Mouse (Mus musculus): Measurements from ENCODE around the gene Troap. TPM values are rescaled to one million over a fixed set of nuclear protein-coding genes. Genes with fewer than 3 reads are reported as not detected.

The Troap gene
- total RNA-seq, 2 experiments from 2014 or later: 0.21 TPM; not detected in 1

DNA sequence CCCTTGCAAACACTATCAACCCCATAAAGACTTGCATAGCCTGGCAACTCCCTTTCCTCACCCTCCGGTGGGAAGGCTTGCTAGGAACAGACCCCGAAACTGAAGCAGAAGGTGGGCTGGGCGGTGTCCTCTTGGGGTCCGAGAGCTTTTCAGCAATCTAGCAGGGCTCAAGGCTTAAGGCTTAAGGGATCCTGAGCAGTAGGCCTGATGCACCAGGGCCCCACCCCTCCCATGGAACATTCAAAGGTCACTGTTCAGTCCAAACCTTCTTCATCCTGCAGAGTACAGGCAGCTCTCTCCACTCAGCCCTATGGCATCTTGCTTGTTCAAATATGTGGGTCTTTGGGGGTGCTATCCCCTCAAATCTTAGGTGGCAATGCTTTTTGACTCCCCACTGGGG is 11.6 kb downstream of the Troap start:
- DNase-seq (ENCODE audit: low spot score): no peak

DNA sequence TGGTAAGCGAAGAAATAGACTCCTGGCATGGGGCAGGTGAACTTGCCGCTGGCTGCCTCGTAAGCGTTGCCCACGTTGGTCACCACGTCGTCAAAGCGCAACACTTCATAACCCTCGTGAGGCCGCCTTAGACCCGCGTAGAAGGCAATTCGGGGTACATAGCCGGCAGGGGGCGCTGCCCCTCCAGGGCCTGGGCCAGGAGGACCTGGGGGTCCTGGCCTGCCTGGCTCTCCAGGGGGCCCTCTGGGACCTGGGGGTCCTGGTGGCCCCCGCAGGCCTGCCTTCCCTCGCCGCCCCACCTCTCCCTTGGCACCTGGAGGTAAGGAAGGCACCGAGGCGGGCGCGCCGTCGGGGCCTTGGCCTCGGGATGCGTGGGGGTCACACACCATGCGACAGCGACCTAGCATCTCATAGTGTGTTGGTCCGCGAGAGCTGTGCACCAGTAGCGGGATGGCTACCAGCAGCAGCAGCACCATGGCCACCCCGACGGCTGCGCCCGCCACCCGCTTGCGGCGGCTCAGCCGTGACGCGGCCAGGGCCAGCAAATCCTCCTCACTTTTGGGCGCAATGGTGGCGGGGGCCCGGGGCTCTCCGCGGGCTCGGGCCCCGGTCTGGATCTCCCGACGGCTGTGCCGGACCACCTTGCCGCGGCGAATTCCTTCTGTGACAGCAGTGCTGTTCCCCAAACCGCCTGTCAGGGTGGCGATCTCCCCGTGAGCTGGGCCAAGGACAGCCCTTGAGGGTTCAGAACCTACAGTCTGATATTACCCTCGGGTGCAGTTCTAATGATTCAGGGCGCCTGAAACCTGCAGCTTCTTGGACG is 13.1 kb downstream of the Troap start, which contains the start of gene C1ql4:
Gene C1ql4 (minus strand): TSS at position 565 of the 823 bp plus-strand sequence.
- no peak for DNase-seq (ENCODE audit: low spot score)

DNA sequence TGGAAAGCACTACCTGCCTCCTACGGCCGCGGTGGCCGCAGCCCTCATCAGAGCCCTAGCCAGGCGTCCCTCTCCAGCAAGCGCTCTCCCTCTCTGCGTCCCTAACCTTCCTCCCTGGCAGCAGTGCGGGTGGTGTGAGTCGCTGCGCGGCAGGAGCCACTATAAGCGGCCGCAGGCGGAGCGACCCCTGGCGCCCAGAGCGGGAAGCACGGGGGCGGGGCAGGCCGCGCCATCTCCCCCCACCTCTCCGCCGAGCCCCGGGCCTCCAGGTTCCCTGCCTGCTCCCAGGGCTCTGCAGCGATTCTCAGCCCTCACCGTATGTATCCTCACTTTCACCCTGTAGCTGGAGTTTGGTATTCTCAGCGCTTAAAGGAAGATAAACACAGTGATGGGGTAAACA is 13.9 kb downstream of the Troap start:
- peak; percentile 64 for DNase-seq (ENCODE audit: low spot score)

DNA sequence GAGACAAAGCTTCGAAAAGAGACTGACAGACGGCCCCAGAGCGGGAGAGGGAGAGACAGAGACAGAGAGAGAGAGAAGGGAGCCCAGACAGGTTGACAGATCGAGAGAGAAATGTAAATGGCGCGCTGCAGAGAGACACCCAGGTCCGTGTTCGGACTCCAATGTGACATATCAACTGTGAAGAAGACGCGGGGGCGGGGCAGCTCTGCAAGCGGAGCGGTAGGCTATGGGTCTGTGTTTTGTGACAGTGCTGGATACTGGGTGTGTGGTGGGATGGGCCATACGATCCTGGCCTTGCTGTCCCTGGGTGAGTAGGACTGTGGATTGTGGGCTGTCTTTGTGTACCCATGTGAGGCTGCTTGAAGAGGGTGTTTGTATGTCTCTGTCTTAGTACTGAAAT is 14.7 kb downstream of the Troap start:
- DNase-seq (ENCODE audit: low spot score): no peak

DNA sequence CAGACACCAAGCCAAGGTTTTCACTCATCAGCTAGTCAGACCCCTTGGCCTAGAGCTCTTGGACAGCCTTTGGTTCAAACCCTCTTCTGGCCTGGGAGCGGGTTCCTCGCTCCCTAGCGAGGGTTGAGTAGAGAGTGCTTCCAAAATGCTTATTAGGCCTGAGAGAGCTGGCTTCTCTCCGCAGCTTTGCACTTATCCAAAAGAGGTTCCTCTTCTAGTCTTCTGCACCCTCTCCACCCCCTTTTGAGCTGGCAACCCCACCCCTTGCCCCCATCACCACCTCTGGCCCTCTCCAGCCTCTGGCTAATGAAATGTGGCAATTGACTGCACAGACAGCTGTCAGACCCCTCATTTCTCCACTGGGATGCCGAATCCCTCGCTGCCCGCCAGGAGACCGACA is 18.5 kb downstream of the Troap start, which contains the start of gene Dnajc22:
Gene Dnajc22 (plus strand): TSS at position 301 of the 400 bp plus-strand sequence.
- no peak for DNase-seq (ENCODE audit: low spot score)

DNA sequence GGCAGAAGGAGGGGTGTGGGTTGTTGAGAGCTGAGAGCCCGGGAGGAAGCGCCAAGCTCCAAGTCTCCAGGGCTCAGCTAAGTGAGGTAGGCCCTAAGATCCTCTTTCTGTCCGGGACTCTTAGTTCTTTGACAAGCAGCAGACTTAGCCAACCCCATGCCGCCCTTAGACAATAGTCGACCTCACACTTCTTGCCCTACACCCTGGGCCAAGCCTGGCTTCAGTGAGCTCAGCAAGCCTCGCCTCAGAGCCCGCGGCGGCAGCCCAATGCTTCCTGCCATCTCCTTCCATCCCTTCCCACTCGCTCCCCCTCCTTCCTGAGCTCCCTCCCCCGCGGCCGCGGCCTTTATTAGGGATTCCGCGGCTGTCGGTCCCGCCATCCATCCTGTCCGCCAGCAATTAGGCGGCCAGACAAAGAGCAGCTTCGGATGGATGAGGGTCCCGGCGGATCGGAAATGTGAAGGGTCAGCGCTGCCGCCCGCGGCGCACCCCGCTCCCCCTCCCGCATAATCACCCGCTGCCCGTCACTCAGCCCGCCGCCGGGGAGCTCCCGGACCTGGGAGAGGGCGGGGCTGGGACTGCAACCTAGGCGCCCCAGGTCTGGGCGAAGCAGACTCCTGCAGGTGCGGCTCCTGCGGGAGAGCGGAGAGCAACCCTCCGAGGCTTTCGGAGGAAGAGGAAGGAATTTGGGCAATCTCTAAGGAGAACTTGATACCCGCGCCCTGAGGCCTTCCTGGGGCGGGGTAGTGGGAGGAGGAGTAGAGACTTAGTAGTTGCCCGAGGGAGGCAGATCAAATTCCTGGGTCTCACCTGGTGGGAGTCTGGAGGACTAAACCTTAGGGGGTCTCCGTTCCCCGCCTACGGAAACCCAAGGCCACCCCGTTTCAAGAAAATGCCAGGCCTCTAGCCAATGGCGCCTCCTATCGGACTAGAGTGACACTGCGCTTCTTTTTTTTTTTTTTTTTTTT is 19.2 kb downstream of the Troap start:
- peak; percentile 32 for DNase-seq (ENCODE audit: low spot score)

DNA sequence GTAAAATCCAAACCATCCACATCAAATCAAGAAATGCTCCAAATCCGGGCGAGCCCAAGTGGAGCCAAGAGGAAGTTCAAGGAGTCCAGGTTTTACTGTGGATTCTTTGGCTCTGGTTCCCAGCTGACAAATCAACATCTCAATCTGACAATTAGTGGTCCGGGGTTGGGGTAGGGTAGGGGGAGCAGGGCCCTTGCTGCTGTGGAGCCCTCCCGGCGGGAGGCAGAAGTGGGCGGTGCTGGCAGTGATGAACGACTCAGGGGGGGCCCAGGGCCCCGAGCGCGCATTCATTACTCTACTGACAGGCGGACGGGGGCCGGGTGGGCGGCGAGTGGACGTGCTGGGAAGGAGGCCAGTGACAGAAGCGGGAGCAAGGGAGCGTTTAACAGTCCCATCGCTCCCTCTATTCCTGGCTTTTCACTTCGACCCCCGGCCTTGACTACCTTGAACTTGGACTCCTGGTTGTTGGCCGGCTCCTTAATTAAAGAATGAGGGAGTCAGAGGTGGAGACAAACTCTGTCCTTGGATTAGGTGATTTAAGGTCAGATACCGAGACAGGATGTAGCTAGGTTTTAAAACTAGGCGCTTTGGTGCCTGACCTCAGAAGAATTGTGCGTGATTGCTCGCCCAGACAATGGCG is 20.4 kb downstream of the Troap start:
- no peak for DNase-seq (ENCODE audit: low spot score)

DNA sequence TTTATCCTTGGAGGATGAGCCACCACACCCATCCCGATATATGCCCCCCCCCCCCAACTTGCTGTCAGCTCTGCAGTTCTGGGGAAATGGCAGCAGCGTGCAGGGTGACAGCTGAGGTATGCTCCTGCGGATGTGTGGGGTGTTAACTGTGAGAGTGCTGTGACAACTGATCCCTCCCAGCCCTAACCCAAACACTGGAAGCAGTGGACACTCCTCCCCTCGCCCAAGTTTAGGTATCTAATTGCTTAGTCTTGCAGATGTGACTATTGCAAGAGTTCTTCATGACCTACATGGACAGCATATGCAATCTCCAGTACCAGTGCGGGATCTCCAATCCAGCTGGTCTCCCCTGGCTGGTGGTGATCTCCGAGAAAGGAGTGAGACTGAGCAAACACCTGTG is 21.0 kb downstream of the Troap start:
- DNase-seq (ENCODE audit: low spot score): no peak

DNA sequence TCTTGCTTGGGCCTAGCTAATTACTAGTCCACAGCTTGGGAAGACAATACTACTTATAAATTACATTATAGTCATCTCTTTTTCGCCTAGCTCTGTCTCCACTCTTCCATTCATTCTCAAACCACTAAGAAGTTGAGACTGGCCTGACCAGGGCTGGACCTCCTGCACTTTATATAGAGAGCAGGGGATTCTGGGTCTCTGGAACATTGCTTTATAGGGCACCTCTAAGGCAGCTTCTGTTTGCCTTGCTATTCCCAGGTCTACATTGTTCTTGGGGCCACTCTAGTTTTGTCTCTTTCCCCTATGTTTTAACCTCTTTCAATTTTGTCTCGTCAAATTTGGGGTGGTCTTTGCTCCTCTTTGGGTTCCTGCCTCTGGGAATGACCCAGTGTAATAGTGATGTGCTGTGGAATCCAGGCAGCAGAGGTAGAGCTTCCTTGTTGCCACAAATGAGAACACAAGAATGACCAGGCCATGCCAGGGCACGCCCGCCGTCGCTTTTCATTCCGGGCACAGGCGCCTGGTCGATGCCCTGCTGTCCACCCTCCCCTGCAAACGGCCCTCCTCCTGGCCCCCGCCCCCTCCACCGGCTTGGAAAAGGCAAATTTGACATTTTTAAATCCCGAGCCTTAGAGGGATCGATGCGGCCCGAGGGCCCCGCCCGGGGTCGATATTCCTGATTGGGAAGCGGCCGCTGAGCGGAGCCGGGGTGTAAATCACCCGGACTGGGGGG is 21.9 kb downstream of the Troap start:
- DNase-seq (ENCODE audit: low spot score): no peak

DNA sequence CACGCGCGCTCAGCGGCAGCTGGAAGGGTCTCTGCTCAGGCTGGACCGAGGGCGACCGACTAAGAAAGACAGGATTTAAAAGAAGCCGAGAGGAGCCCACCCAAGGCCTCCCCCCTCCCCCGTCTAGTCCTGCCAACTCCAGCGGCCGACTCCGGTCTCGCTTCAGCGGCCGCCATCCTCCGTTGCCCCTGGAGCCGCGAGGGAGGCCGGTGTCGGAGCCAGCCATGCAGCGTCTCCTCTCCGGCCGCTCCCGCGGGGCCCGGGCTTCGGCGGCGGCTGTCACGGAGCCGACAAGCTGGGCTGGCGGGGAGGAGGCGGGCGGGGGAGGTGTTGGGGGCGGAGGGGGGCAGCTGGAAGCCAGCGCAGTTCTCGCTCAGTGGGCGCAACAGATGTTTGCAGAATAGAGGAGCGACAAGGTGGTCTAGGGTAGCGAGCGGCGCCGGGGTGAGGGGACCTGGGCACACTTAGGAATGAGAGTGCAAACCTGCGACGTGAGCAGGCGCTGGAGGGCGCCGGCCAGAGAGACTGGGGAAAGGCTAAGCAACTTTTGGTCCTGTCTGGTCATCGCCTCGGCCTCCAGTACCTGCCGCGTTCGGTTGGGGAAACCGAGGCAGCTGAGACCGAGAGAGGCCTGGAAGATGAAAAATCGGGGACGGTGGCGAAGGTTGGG is 22.6 kb downstream of the Troap start:
- no peak for DNase-seq (ENCODE audit: low spot score)

DNA sequence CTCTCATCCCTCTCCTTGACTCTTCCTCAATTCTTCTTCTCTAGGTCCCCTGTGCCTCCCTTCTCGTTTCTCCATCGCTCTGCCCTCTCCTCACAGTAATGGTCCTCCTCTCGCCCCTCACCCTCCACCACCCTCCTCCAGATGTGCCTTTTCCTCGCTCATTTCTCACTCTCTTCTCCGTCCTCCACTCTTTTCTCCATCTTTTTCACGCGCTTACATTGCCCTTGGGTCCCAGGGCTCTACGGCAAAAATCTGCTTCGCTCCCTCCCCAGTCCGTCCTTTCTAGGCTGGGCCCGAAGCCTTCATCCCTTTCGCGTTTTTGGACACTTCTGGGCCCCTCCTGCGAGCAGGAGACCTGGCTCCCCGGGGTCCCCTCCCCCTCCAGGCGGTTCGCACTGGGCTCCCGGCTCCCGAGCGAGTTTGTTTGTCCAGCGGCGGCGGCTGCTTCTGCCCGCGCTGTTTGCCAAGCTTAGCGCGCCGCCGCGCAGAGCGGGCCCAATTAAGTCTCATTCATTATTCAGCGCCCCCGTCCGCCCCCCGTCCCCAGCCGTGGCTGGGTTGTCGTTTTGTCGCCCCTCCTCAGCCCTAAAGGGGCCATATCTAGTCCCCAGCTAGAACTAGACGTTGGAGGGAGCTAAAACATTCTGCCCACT is 23.6 kb downstream of the Troap start:
- no peak for DNase-seq (ENCODE audit: low spot score)

DNA sequence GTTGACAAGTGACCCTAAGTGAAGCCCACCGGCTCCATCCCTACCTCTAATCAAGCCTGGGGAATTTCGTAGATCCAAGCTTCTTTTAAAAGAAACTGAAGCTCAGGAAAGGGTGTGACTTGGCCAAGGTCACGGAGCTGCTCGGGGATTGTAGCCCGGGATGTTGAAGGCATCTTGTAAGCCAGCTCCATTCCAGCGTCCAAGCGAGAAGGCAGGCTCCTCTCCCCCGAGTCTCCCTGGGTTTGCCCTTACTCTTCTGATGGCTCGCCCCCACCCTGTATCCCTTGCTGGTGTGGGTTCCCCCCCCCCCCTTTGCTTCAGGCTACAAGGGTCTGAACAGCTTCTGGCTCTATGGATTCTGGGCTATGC is 24.1 kb downstream of the Troap start:
- no peak for DNase-seq (ENCODE audit: low spot score)

DNA sequence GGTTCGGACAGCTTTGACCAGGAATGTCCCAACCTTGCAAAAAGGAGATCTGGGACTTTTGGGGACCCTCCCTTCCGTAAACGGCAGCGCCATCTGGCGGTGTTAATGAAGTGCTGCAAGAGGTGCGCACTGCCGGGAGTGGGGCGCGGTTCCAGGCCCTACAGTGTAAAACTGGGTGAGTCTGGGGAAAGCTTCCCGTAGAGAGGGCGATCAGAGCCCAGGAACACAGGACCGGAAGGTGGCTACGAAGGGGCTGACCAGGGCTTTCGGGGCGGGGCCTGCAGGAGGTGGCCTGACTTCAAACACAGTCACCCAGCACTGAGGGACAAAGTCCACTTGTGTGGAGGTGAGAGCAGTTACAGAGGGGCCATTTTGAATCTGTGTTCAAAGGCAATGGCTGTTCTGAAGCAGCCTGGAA is 24.8 kb downstream of the Troap start:
- DNase-seq (ENCODE audit: low spot score): peak; percentile 41

DNA sequence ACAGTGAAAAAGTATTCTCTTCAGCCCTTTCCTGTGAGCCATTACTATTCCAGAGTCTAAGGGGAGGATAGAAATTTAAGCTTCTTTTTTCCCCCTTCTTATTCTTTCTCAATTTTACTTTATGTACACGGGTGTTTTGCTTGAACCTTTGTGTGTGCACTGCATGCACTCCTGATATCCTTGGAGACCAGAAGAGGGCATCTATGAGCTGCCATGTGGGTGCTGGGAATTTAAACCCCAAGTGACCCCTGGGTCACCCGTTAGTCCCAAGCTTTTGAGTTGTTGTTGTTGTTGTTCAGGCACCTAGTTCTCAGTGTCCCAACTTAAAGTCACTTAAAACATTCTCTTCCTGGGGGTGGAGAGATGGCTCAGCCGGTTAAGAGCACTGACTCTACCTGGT is 25.6 kb downstream of the Troap start:
- no peak for DNase-seq (ENCODE audit: low spot score)

DNA sequence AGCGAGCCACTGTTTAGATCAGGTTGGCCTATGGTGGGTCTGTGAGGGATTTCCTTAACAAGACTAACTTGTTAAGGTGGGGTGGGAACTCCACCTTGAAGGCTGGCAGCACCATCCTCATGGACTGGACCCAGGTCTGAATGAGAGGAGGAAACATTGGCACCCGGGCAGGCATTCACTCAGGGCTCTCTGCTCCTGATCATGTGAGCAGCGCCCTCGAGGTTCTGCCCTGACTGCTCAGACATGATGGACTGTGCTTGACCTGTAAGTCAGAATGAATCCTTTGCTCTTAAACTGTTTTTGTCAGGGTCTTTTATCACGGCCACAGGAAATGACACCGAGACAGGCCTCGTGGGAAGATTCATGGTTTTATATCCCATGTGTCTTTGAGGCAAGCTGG is 30.9 kb downstream of the Troap start:
- no peak for DNase-seq (ENCODE audit: low spot score)

DNA sequence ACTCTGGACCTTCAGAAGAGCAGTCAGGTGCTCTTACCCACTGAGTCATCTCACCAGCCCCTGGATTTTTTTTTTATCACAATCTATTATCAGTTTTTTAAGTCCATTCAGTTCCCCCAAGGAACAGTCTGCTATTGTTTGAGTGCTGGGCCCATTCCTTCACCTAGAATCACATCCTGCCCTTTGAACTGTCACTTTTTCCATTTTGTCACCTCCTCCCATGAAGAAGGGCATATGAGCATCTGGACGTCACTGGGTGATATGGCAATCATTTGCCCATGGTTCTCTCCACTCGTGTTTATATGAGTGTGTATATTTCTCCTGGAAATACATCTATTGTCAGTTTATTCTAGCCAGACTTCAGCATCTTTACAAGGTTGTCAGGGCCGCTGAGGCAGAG is 33.5 kb downstream of the Troap start:
- DNase-seq (ENCODE audit: low spot score): no peak

DNA sequence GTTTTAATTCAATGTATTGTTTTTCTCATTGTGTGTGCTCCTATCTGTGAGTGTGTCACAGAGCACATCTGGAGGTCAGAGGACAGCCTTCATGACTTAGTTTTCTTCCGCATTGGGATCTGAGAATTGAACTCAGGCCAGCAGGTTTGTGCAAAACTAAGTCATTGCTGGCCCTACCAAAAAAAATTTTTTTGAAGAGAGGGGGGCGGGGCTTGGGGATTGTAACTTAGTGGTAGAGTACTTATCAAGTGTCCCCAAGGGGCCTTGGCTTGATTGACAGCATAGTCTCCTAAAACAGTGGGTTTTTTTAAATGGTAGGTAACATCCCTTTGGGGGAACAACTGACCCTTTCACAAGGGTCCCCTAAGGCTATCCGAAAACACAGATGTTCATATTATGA is 36.8 kb downstream of the Troap start:
- DNase-seq (ENCODE audit: low spot score): no peak

DNA sequence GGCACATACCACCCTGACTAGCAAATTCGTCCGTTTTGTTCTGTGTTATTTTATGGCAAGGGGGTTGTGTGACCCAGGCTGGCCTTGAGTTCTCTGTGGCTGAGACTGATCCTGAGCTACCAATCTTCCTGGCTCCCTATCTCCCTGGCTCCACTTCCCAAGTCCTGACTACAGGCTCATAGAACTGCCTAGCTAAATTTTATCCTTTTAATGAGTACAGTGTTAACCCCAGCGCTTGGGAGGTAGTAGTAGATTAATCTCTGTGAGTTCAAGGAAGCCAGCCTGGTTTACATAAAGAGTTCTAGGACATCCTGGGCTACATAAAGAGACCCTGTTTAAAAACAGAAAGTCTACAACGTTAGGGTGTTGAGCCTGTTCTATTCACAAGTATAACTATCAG is 37.4 kb downstream of the Troap start:
- DNase-seq (ENCODE audit: low spot score): no peak

DNA sequence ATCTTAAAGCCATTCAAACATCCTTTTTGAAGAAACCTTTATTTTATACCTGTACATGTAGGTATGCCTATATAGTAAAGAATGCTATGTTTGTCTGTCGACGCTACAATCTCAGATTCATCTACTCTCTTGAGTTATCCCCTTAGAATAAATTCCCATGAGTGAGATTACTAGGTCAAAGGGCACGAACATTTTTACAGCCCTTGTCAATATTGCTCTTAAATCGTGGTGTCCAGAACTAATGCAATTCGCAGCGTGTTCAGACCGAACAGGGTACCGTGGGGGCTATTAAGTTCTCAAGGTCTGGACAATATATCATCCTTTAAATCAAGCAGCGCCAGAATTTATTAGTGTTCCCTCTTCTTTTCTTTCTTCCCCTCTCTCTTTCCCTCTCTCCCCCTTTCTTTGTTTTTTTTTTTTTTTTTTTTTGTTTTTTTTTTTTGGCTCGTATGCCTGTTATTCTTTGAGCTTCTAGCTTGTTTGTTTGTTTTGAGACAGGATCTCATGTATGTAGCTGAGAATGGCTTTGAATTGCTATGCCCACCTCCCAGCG is 38.5 kb downstream of the Troap start:
- DNase-seq (ENCODE audit: low spot score): no peak

All from gastrocnemius, adult 18-20 months (tissue).